Mouse (Mus musculus): ENCODE measurements at regions not wholly inside any gene's neighbourhood (a gene's known extent, or its start where the extent isn't known, plus 50 kb on each side); places are given as distances from the start of the nearest gene placed in this dataset.

GRCm38 (mm10) chr1:190067181-190067580 is 103.3 kb downstream of the Prox1 start:
- DNase-seq (ENCODE audit: low spot score) = no peak

- no peak for DNase-seq (ENCODE audit: low spot score)
Observed at GRCm38 (mm10) chr1:190066426-190066825, 104.1 kb downstream of the Prox1 start.

GRCm38 (mm10) chr1:190061560-190062295 is 108.8 kb downstream of the Prox1 start:
- no peak for DNase-seq (ENCODE audit: low spot score)

- no peak for DNase-seq (ENCODE audit: low spot score)
Observed at GRCm38 (mm10) chr1:190059025-190059424, 111.5 kb downstream of the Prox1 start.

- no peak for DNase-seq (ENCODE audit: low spot score)
Observed at GRCm38 (mm10) chr1:190056931-190057330, 113.6 kb downstream of the Prox1 start.

GRCm38 (mm10) chr1:190051903-190052302 is 118.6 kb downstream of the Prox1 start:
- no peak for DNase-seq (ENCODE audit: low spot score)

GRCm38 (mm10) chr1:190048521-190049170 is 121.9 kb downstream of the Prox1 start:
- no peak for DNase-seq (ENCODE audit: low spot score)

GRCm38 (mm10) chr1:190047201-190047600 is 123.3 kb downstream of the Prox1 start:
- DNase-seq (ENCODE audit: low spot score) = no peak

GRCm38 (mm10) chr1:190045797-190046196 is 123.6 kb upstream of the Smyd2 start:
- DNase-seq (ENCODE audit: low spot score) = peak; percentile 8

GRCm38 (mm10) chr1:190044036-190044435 is 121.9 kb upstream of the Smyd2 start:
- DNase-seq (ENCODE audit: low spot score) = no peak

- DNase-seq (ENCODE audit: low spot score) = no peak
Observed at GRCm38 (mm10) chr1:190043156-190043555, 121.0 kb upstream of the Smyd2 start.

GRCm38 (mm10) chr1:190042197-190042596 is 120.0 kb upstream of the Smyd2 start:
- no peak for DNase-seq (ENCODE audit: low spot score)

GRCm38 (mm10) chr1:190041096-190041706 is 119.0 kb upstream of the Smyd2 start:
- no peak for DNase-seq (ENCODE audit: low spot score)

GRCm38 (mm10) chr1:190038046-190038445 is 115.9 kb upstream of the Smyd2 start:
- no peak for DNase-seq (ENCODE audit: low spot score)

GRCm38 (mm10) chr1:190036726-190037125 is 114.6 kb upstream of the Smyd2 start:
- no peak for DNase-seq (ENCODE audit: low spot score)

GRCm38 (mm10) chr1:190035935-190036334 is 113.8 kb upstream of the Smyd2 start:
- no peak for DNase-seq (ENCODE audit: low spot score)

GRCm38 (mm10) chr1:190034091-190034490 is 111.9 kb upstream of the Smyd2 start:
- no peak for DNase-seq (ENCODE audit: low spot score)

GRCm38 (mm10) chr1:190027536-190027935 is 105.4 kb upstream of the Smyd2 start:
- DNase-seq (ENCODE audit: low spot score) = no peak

- DNase-seq (ENCODE audit: low spot score) = no peak
Observed at GRCm38 (mm10) chr1:190009466-190009865, 87.3 kb upstream of the Smyd2 start.

- no peak for DNase-seq (ENCODE audit: low spot score)
Observed at GRCm38 (mm10) chr1:190007271-190007670, 85.1 kb upstream of the Smyd2 start.

- no peak for DNase-seq (ENCODE audit: low spot score)
Observed at GRCm38 (mm10) chr1:190001084-190001483, 78.9 kb upstream of the Smyd2 start.

- DNase-seq (ENCODE audit: low spot score) = no peak
Observed at GRCm38 (mm10) chr1:189993706-189994105, 71.5 kb upstream of the Smyd2 start.

- DNase-seq (ENCODE audit: low spot score) = no peak
Observed at GRCm38 (mm10) chr1:189993221-189993620, 71.1 kb upstream of the Smyd2 start.
